Mouse (Mus musculus) right cerebral cortex, postnatal 14 days (tissue): ENCODE measurements around the gene Gen1.

Experiments
- DNase-seq: peaks from one replicate; pipeline ENCODE4 v3.0.0; 2022

Gen1 gene

DNA sequence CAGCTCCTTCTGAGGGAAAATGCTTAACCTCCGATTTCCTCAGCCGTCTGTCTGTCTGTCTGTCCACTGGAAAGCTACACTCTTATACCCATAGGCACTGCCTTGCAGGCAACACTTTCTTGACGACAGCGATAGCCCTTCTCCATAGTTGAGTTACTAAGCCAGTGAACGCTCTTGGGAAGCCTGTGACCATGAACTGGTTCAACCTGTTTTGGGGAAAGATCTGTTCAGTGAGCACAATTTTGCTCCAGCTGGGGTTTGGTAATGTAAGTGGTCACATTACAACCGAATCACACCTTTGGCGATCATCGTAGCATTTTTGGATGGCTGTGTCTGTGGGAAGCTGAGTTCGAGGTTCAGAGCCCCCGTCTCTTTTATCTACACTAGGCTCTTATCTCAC is 42.5 kb downstream of the Gen1 start:
- DNase-seq, result no peak

DNA sequence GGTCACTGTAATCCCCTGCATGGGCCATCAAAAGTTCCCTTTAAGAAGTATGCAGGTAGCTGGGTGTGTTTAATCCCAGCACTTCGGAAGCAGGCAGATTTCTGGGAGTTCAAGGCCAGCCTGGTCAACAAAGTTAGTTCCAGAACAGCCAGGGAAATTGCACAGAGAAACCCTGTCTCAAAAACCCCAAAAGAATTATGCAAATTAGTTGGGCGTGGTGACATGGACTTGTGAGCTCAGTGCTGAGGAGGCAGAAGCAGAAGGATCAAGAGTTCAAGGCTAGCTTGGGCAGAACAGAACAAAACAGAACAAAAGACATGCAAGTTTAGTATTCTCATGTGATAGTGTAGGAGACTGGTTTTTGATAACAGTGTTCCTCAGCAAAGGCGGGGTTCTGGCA is 43.0 kb downstream of the Gen1 start:
- no peak for DNase-seq

DNA sequence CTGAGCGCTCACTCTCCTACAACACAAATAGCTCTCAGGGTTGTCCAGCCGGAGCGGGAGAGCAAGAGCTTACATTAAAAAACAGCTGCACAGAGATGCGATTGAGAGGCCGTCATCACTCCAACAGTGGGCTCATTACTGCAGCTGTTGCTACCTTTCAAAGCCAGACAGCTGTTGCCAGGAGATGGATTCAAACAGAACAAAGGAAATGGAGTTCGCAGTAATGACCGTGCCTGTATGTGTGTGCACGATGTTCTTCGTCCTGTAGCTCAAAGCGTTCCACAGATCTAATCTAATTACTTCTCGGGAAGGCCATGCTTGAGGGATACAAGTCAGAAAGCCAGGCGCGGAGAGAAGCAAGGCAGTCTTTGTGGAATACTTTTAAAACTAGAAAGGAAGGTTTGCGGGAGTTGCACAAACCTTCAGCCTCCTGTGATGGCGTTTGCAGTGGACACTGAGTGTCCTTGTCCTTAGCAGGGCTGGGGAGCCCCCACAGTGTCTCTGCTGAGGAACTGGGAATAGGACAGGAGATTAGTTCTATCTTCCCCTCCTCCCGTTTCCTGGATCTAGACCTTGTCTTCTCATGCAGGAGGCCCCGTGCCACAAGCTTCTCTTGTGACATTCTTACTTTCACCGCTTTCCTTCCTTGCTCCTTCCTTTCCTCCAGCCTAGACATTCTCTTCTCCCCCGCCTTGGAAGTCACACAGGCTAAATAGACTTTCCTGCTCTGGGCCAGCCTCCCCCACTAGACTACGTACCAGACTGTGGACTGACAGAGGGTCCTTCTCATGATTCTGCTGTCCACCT is 43.9 kb downstream of the Gen1 start:
- DNase-seq, result no peak

DNA sequence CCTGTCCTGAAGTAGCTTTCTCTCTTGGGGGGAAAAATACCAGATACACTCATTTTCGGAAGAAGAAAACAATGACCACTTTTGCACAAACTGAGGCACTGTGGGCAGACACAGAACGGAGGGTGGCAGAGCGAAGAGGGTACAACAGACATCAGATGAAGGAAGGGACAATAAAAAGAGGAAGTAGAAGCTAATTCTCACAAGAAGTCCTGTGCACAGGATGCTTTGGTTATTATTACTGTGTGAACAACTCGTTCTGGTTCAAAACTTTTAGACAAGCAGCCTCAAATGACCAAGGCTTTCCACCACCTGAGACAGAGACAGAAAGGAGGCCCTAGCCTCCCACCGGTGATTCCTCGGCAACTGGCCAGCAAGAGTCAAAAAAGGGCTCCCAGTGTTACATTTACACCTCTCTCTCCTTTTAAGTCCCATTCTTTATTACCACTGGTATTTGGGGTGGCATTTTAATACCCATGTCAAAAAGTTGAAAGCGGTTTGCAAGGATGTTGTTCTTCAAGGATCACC is 47.8 kb downstream of the Gen1 start:
- DNase-seq, result no peak

DNA sequence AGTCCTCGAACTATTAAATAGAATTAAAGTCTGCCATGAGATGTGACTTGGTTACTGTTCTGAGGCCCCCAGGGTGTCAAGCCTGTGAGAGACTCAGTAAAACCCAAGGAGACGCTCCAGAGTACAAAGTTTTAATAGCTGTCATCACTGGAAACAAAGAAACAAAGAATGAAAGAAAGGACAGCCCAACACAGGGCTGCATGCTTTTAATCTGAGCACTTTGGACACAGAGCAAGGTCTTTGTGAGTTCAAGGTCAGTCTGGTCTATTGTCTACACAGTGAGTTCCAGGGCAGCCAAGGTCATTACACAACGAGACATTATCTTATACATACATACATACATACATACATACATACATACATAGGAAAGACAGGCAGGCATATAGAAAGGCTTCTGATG is 49.1 kb downstream of the Gen1 start:
- DNase-seq, result no peak

DNA sequence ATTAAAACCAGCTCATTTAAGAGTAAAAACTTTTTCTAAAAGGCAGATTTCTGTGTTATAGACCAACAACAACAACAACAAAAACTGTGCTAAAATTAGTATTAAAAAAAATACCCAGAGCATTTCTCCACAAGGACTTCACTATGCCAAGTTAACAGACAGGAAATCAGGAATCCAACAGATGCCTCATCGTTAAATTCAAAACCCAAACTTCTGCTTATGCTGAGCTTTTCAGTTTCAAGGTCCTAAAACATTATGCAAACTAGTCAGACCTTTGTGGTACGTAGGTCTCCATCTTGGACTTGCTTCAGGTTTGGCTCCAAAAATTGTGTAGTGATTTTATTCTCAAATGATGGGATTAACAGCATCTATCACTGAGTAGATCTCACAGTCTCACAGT is 50.0 kb downstream of the Gen1 start:
- no peak for DNase-seq

DNA sequence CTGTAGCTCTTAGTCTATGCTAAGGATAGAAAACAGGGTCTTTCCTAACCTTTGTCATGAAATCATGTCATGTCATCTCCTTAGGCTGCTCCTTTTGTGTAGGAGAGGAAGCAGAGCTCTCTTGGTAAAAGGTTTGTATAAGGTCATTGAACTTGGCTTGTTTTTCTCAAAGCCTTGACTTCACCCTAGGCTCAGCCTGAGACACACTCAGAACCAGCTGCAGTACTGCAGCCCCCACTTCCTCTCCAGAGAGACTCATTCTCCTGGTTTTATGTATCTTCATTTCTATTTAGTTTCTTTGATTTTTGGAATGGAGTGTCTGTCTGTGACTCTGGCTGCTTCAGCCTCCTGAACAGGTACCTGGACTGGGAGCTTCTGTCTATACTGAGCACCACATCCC is 50.8 kb downstream of the Gen1 start:
- DNase-seq, result no peak

DNA sequence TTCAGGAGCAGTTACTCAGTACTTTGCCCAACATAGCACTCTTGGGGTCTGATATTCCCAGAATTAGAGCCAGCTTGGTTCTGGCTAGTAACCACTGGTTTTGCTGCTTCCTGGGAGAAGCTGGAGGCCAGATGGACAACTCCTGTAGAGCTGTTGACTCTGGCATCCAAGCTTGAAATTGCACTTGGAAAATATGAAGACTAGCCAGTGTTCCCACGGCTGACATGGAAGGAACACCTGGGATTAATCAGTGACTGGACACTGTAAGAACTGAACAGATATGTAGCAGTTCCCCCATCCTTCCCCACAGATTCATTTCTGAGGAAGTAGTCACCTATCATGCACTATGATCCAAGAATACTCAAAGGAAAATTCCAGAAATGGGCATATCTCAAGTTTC is 52.7 kb downstream of the Gen1 start:
- DNase-seq, result no peak

DNA sequence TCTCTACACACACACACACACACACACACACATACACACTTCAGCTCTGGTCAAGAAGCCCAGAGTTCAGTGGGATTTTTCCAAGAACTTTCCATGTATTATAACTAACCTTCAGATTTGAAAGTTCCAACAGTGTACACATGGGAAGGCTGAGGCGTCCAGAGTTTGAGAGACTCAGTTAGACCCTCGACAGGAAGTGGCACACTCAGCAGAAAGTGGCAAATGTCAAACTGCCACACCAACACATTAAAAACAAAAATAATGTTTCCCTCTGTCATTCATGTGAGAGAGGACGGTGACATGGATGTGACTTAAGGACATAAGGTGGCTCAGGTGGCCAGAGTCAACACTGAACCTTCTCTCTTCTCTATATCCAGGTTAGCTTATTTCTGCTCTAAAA is 55.2 kb downstream of the Gen1 start:
- DNase-seq, result no peak

DNA sequence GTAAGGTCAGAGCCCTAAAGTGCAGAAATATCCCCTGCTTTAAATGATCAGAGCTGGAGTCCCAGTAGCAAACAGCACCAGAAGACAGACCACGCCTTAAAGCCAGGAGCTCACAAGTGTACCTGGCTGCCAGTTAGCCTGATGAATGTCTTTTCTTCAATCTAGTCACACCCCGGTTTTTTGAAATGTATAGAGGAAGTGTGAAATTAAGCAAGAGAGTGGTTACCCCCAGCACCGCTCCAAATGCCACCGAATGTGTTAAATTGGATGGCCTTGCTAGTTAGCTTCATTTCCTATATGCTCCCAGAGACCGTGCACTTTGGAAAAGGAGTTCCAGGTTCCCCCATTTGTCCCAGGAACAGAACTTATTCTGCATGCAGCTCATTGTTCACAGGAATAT is 56.0 kb downstream of the Gen1 start:
- no peak for DNase-seq

DNA sequence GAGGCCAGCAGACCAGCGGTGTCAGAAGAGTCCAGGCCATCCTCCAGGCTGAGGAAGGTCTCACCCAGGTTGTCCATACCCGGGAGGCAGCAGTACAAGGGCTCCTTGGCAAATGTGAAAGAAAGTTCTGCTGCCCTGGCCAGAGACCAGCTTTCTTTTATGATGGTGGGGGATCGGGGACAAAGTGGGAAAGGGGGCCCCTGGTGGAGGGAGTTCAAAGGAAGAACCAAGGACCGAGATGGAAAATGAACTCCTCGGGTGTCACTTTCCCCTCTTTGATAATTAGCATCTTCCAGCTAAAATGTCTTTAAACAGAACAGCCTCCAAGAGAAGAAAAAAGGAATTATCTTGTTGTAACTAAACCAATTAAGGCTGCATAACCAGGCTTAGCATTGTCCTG is 56.7 kb downstream of the Gen1 start, which contains the start of gene Msgn1:
Gene Msgn1, minus strand, starts transcription at position 101 of the 400 bp plus-strand sequence.
- no peak for DNase-seq

DNA sequence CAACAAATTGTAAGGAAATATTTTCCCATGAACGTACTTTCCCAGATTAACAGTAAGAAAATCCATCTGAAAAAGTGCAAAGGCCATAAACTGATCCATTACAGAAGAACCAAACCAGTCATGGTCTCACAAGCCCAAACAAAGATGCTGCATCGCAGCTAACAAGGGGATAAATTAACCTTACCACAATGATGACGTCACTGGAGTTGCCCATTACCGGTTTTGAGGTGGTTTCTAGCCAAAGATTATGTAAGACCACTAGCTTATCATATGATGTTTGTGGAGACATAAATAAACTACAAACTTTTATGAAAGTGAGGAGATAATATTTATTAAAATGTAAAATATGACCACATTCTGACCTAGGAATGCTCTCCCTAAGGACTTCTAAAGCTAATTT is 59.3 kb downstream of the Gen1 start:
- DNase-seq, result no peak

DNA sequence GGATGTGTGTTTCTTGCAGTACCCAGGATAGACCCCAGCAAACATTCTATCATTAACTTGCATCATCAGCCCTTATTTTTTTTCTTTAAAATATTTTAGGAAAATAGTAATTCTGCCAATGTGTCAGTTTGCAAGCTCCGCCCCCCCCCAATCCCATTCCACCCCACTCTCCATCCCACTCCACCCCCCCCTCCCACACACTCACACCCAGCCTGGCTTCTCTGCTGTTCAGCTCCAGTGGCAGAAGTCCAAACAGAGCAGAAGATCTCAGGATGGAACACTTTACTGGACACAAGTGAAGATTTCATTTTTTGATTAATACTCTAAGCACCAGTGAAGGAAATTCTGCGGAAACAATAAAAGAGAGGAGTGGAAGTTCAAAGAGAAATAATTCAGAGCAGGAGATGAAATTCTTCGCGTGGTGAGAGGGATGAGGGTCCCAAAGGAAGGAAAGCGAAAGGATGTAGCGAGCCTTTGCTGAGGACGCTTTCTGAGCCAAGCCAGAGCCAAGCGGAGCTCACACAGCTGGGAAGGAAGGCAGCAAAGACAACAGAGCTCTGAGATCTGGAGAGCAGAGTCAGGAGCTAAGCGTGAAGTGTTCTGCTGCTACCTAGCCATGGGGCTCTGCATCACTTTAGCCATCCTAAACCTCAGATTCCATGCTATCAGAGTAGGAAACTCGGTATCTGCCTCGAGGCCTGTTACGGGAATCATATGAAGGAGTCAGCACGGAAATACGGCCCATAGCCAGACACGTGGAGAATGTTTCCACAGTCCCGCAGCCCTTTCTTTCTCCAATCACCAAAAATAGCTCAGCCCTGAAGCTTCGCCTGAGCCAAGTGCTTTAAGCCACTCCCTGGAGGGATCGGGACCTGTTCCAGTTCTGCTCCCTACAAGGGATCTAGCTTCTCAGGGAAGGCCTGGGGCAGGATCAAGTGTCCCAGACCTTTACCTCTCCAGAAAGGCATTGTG is 61.6 kb downstream of the Gen1 start:
- DNase-seq, result no peak

DNA sequence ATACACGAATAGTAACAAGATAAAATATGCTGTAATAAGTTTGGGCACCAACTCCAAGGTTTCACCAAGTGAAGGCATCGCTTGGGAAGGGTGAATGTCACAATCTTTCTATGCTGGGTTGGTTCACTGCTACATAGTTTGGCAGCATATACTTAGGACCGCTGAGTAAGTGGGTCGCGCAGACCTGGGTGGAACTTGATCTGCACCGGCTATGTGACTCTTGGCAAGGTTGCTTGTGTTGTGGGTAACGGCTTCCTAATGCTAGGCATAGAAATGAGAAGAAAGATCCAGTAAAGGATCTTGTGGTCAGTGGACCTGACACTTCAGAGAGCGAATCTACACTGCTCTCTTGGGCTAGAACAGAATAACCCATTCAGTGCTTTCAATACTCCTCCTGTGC is 63.1 kb downstream of the Gen1 start:
- no peak for DNase-seq

DNA sequence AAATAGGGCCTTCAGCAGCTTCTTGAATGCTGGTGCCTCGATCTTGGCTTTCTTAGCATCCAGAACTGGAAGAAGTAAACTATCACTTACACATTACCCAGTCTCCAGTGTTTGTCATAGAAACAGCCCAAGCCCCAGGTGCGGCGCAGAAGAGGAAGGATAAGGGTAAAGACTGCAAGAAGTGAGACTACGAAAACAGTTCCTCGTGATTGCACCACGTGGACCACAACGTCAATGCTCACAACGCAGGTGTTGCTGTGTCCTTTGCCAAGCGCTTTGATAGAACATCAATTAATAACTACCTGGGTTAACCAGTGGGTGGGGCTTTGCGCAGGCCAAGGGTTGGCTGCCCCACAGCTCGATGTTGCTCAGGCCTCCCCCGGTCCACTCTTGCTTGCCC is 64.9 kb downstream of the Gen1 start:
- DNase-seq, result no peak

DNA sequence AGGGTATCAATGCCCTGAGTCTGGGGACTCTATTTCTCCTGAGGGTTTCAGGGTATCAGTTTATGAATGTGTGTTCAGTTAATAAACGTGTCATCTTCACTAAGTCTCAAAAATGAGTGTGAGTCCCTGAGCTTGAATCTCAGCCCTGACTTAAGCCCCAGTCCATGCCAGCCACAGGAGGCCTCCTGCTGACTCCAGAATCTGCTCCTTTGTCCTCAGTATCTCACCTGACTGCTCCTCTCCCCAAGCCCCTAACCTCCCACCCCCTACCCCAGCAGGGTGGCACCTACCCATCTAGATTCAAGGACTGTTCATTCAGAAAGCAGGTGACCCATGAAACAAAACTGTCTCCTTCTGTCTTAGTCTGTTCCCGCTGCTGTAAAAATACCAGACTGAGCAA is 67.0 kb downstream of the Gen1 start:
- no peak for DNase-seq

DNA sequence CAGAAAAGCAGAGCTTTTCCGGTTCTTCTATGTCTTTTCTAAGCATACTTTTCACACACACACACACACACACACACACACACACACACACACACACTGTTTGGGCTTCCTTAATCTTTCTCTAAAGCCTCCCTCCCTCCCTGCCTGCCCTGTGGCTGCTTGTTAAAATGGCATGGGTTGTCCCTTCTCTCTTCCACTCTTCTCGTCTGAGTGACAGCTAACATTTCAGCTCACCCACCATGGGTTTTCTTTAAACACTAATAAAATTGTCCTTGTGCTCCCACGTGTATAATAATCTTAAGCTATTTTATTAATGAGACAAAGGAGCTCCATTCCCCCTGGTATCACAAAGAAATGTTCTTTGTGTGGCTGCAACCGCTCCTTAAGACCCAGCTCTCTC is 67.6 kb downstream of the Gen1 start:
- no peak for DNase-seq

DNA sequence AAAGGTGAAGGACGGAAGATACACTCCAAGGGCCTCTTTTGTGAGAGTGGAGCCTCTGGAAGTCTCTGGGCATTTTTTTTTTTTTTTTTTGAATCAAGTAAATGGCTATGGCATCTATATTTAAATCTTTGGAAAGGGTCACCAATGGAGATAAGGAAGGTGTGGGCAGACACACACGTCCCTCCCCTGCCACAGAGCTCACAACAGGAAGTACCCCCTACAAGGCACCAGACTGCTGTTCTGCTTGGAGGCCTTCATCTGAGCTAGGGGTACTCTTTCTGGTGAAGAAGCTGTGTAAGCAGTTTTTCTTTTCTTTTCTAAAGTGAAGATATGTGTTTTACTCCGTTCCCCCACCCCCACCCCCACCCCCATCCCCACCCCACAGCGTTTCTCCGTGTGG is 68.8 kb downstream of the Gen1 start:
- no peak for DNase-seq

DNA sequence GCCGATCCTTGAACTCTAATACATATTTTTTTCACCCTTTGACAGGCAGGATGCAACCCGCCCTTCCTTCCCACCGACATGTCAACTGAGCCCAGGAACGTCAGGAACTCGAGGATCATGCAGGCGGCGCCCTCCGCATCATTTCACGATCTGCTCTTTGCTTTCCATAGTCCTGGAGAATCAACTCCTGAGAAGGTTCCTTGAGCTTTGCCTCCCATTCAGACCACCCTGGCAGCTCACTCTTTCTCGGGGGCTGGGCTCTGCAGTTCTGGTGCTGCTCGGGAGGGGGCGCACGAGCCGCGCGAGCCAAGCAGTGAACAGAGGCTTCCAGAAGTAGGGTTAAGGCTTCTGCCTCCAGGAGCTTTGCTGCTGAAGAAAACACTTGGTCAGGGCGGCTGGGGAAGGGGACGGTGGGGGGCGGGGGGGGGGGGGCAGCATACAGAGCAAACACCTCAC is 69.4 kb downstream of the Gen1 start:
- peak; percentile 49 for DNase-seq

DNA sequence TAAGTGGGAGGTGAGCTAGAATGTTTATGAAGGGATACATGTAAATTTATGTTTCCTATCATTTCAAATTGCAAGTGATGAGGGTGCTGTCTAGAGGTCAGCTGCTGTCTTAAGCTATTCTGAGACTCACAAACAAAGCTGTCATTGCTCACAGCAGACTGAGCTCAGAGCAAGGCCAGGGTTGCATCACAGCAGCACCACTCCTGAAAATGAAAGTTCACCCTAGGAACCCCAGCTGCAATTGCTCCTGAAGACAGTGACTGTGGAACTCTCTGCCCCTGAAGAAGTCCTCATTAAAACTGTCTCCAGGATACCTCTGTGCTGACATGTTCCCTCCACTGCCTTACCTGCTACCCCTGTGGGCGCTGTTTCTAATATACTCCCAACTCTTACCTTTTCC is 70.6 kb downstream of the Gen1 start:
- DNase-seq, result no peak
